Mouse (Mus musculus): ENCODE measurements at regions not wholly inside any gene's neighbourhood (a gene's known extent, or its start where the extent isn't known, plus 50 kb on each side); places are given as distances from the start of the nearest gene placed in this dataset.

- Histone ChIP-seq H3K9ac (ENCODE audit: low read depth, low read length) (no peak overlapping the region), H3K36me3 (ENCODE audit: control insufficient read depth, insufficient read depth) (no peaks in the 10 kb centered on the region), H3K27ac (ENCODE audit: low read length) (no peak overlapping the region), H3K27me3 (ENCODE audit: control insufficient read depth, insufficient read depth, low read depth, low read length) (peaks cover 12% of the 10 kb centered on the region), H3K9me3 (replicated peaks; ENCODE audit: control insufficient read depth, low read length) (no peaks in the 10 kb centered on the region), H3K4me3 (ENCODE audit: low read depth, low read length) (no peak overlapping the region), H3K4me2 (ENCODE audit: low read depth, low read length) (no peak overlapping the region), H3K4me1 (ENCODE audit: control insufficient read depth, low read depth, low read length) (no peaks in the 10 kb centered on the region)
- WGBS (ENCODE audit: insufficient replicate concordance), result 48% methylated on average over 2 of the region's 2 CpGs
- ATAC-seq (ENCODE audit: low read depth), result no peak
Observed at GRCm38 (mm10) chr19:14894875-14895274, 297.0 kb upstream of the Tle4 start.

- ATAC-seq (ENCODE audit: low read depth), result no peak
- WGBS (ENCODE audit: insufficient replicate concordance), result 55% methylated on average over 6 of the region's 6 CpGs
Observed at GRCm38 (mm10) chr19:14892390-14892758, 294.5 kb upstream of the Tle4 start.

GRCm38 (mm10) chr19:14891689-14892389, 294.0 kb upstream of the Tle4 start:
- H3K27me3 ChIP-seq (ENCODE audit: control insufficient read depth, insufficient read depth, low read depth, low read length), result peaks cover 17% of the 10 kb centered on the region
- WGBS (ENCODE audit: insufficient replicate concordance), result 24% methylated on average over 7 of the region's 8 CpGs
- no peak overlapping the region for H3K4me3 ChIP-seq (ENCODE audit: low read depth, low read length)
- no peaks in the 10 kb centered on the region for H3K36me3 ChIP-seq (ENCODE audit: control insufficient read depth, insufficient read depth)
- no peak overlapping the region for H3K9ac ChIP-seq (ENCODE audit: low read depth, low read length)
- no peak overlapping the region for H3K27ac ChIP-seq (ENCODE audit: low read length)
- ATAC-seq (ENCODE audit: low read depth), result no peak
- H3K9me3 ChIP-seq (replicated peaks; ENCODE audit: control insufficient read depth, low read length), result no peaks in the 10 kb centered on the region
- H3K4me1 ChIP-seq (ENCODE audit: control insufficient read depth, low read depth, low read length), result no peaks in the 10 kb centered on the region
- H3K4me2 ChIP-seq (ENCODE audit: low read depth, low read length), result no peak overlapping the region

More at GRCm38 (mm10) chr19:14892390-14892758, 294.5 kb upstream of the Tle4 start:
- no peaks in the 10 kb centered on the region for H3K36me3 ChIP-seq (ENCODE audit: control insufficient read depth, insufficient read depth)
- no peak overlapping the region for H3K9ac ChIP-seq (ENCODE audit: low read depth, low read length)
- H3K27me3 ChIP-seq (ENCODE audit: control insufficient read depth, insufficient read depth, low read depth, low read length), result peaks cover 17% of the 10 kb centered on the region
- H3K4me2 ChIP-seq (ENCODE audit: low read depth, low read length), result no peak overlapping the region
- no peaks in the 10 kb centered on the region for H3K9me3 ChIP-seq (replicated peaks; ENCODE audit: control insufficient read depth, low read length)
- H3K27ac ChIP-seq (ENCODE audit: low read length), result no peak overlapping the region
- H3K4me3 ChIP-seq (ENCODE audit: low read depth, low read length), result no peak overlapping the region
- H3K4me1 ChIP-seq (ENCODE audit: control insufficient read depth, low read depth, low read length), result no peaks in the 10 kb centered on the region

- Histone ChIP-seq H3K27ac (ENCODE audit: low read length) (no peak overlapping the region), H3K9ac (ENCODE audit: low read depth, low read length) (no peak overlapping the region), H3K9me3 (replicated peaks; ENCODE audit: control insufficient read depth, low read length) (no peaks in the 10 kb centered on the region), H3K4me2 (ENCODE audit: low read depth, low read length) (no peak overlapping the region), H3K36me3 (ENCODE audit: control insufficient read depth, insufficient read depth) (no peaks in the 10 kb centered on the region), H3K27me3 (ENCODE audit: control insufficient read depth, insufficient read depth, low read depth, low read length) (peaks cover 17% of the 10 kb centered on the region), H3K4me3 (ENCODE audit: low read depth, low read length) (no peak overlapping the region), H3K4me1 (ENCODE audit: control insufficient read depth, low read depth, low read length) (no peaks in the 10 kb centered on the region)
- no peak for ATAC-seq (ENCODE audit: low read depth)
- WGBS (ENCODE audit: insufficient replicate concordance), result 5% methylated on average over 9 of the region's 9 CpGs
Observed at GRCm38 (mm10) chr19:14891090-14891428, 293.2 kb upstream of the Tle4 start.

- no peak for ATAC-seq (ENCODE audit: low read depth)
- Histone ChIP-seq H3K4me3 (ENCODE audit: low read depth, low read length) (no peak overlapping the region), H3K9me3 (replicated peaks; ENCODE audit: control insufficient read depth, low read length) (no peaks in the 10 kb centered on the region), H3K4me2 (ENCODE audit: low read depth, low read length) (no peak overlapping the region), H3K27ac (ENCODE audit: low read length) (no peak overlapping the region), H3K4me1 (ENCODE audit: control insufficient read depth, low read depth, low read length) (no peaks in the 10 kb centered on the region), H3K27me3 (ENCODE audit: control insufficient read depth, insufficient read depth, low read depth, low read length) (peaks cover 17% of the 10 kb centered on the region), H3K36me3 (ENCODE audit: control insufficient read depth, insufficient read depth) (no peaks in the 10 kb centered on the region), H3K9ac (ENCODE audit: low read depth, low read length) (no peak overlapping the region)
- WGBS (ENCODE audit: insufficient replicate concordance), result 3% methylated on average over 21 of the region's 21 CpGs
Observed at GRCm38 (mm10) chr19:14890241-14891089, 292.6 kb upstream of the Tle4 start.

- H3K4me2 ChIP-seq (ENCODE audit: low read depth, low read length), result no peak overlapping the region
- ATAC-seq (ENCODE audit: low read depth), result no peak
- H3K9me3 ChIP-seq (replicated peaks; ENCODE audit: control insufficient read depth, low read length), result no peaks in the 10 kb centered on the region
- no peak overlapping the region for H3K9ac ChIP-seq (ENCODE audit: low read depth, low read length)
- H3K4me3 ChIP-seq (ENCODE audit: low read depth, low read length), result no peak overlapping the region
- no peaks in the 10 kb centered on the region for H3K4me1 ChIP-seq (ENCODE audit: control insufficient read depth, low read depth, low read length)
- H3K27me3 ChIP-seq (ENCODE audit: control insufficient read depth, insufficient read depth, low read depth, low read length), result peaks cover 17% of the 10 kb centered on the region
- no peak overlapping the region for H3K27ac ChIP-seq (ENCODE audit: low read length)
- no peaks in the 10 kb centered on the region for H3K36me3 ChIP-seq (ENCODE audit: control insufficient read depth, insufficient read depth)
- WGBS (ENCODE audit: insufficient replicate concordance), result 25% methylated on average over 3 of the region's 3 CpGs
Observed at GRCm38 (mm10) chr19:14889794-14890193, 291.9 kb upstream of the Tle4 start.

GRCm38 (mm10) chr19:14883707-14884421, 286.0 kb upstream of the Tle4 start:
- Histone ChIP-seq H3K4me1 (ENCODE audit: control insufficient read depth, low read depth, low read length) (no peaks in the 10 kb centered on the region), H3K27me3 (ENCODE audit: control insufficient read depth, insufficient read depth, low read depth, low read length) (no peaks in the 10 kb centered on the region), H3K27ac (ENCODE audit: low read length) (no peak overlapping the region), H3K9me3 (replicated peaks; ENCODE audit: control insufficient read depth, low read length) (no peaks in the 10 kb centered on the region), H3K4me2 (ENCODE audit: low read depth, low read length) (no peak overlapping the region), H3K9ac (ENCODE audit: low read depth, low read length) (no peak overlapping the region), H3K4me3 (ENCODE audit: low read depth, low read length) (no peak overlapping the region), H3K36me3 (ENCODE audit: control insufficient read depth, insufficient read depth) (no peaks in the 10 kb centered on the region)
- WGBS (ENCODE audit: insufficient replicate concordance), result 37% methylated on average over 8 of the region's 8 CpGs
- ATAC-seq (ENCODE audit: low read depth), result no peak

GRCm38 (mm10) chr19:14880818-14881217, 283.0 kb upstream of the Tle4 start:
- Histone ChIP-seq H3K27me3 (ENCODE audit: control insufficient read depth, insufficient read depth, low read depth, low read length) (no peaks in the 10 kb centered on the region), H3K9ac (ENCODE audit: low read depth, low read length) (no peak overlapping the region), H3K4me2 (ENCODE audit: low read depth, low read length) (no peak overlapping the region), H3K4me1 (ENCODE audit: control insufficient read depth, low read depth, low read length) (no peaks in the 10 kb centered on the region), H3K36me3 (ENCODE audit: control insufficient read depth, insufficient read depth) (no peaks in the 10 kb centered on the region), H3K4me3 (ENCODE audit: low read depth, low read length) (no peak overlapping the region), H3K27ac (ENCODE audit: low read length) (no peak overlapping the region), H3K9me3 (replicated peaks; ENCODE audit: control insufficient read depth, low read length) (no peaks in the 10 kb centered on the region)
- ATAC-seq (ENCODE audit: low read depth), result no peak
- 60% methylated on average over 4 of the region's 4 CpGs for WGBS (ENCODE audit: insufficient replicate concordance)

GRCm38 (mm10) chr19:14873986-14874385, 276.1 kb upstream of the Tle4 start:
- no peak for ATAC-seq (ENCODE audit: low read depth)
- Histone ChIP-seq H3K4me2 (ENCODE audit: low read depth, low read length) (no peak overlapping the region), H3K9ac (ENCODE audit: low read depth, low read length) (no peak overlapping the region), H3K9me3 (replicated peaks; ENCODE audit: control insufficient read depth, low read length) (no peaks in the 10 kb centered on the region), H3K27ac (ENCODE audit: low read length) (no peak overlapping the region), H3K4me1 (ENCODE audit: control insufficient read depth, low read depth, low read length) (no peaks in the 10 kb centered on the region), H3K36me3 (ENCODE audit: control insufficient read depth, insufficient read depth) (no peaks in the 10 kb centered on the region), H3K4me3 (ENCODE audit: low read depth, low read length) (no peak overlapping the region), H3K27me3 (ENCODE audit: control insufficient read depth, insufficient read depth, low read depth, low read length) (no peaks in the 10 kb centered on the region)
- WGBS (ENCODE audit: insufficient replicate concordance), result 78% methylated on average over 1 of the region's 1 CpGs

Measured in liver, embryonic 16.5 days (tissue).